Mouse (Mus musculus) layer of hippocampus, adult 2 months (tissue): ENCODE results near the gene Hgd. TPM values are rescaled to one million over a fixed set of nuclear protein-coding genes. Genes with fewer than 3 reads are reported as not detected.

Experiments used
- DNase-seq, 2 experiments: peaks; one replicate each; pipeline ENCODE4 v3.0.0; 2022; ENCODE audit warnings: low spot score in 2 of 2
- H3K27ac ChIP-seq: fragments of 200-600 bp; 2 replicates; pipeline ENCODE4 v1.8.1; 2022
- H3K4me3 ChIP-seq: fragments of 200-600 bp; 2 replicates; pipeline ENCODE4 v1.8.1; 2022; ENCODE audit warnings: mild to moderate bottlenecking
- CTCF ChIP-seq: fragments of 200-600 bp; conservative IDR thresholded peaks from 2 replicates; pipeline ENCODE4 v1.8.1; 2022; ENCODE audit warnings: antibody characterized with exemption, mild to moderate bottlenecking, moderate library complexity
- total RNA-seq, 2 experiments: library from RNA; stranded (reverse); gene quantifications; 2 replicates each; pipeline ENCODE4 v1.2.3; 2021

The Hgd gene
- total RNA-seq, 2 experiments from 2014 or later = not detected

DNA sequence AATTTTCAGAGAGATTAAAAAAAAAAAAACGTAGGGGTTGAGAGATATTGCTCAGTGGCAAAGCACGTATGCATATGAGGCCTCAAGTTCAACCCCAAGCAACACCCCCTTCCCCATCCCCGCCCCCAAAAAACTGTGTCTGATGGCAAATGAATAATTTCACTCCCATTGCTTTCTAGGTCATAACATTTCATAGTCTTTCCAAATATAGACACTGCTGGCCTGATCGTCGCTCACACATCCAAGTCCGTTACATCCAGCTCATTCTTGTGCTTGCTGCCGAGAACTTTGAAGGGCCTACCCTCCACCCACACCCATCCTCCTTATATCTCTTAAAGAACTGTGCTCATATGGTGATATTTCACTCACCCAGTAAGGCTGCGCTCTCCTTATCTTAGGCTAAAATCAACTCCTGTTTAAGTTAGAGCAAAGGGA is 5.2 kb downstream of the Hgd start:
- Histone ChIP-seq H3K4me3 (no peak overlapping the region), H3K27ac (peak overlapping the region; percentile 93)
- TF ChIP-seq CTCF = no peak
- no peak for DNase-seq

DNA sequence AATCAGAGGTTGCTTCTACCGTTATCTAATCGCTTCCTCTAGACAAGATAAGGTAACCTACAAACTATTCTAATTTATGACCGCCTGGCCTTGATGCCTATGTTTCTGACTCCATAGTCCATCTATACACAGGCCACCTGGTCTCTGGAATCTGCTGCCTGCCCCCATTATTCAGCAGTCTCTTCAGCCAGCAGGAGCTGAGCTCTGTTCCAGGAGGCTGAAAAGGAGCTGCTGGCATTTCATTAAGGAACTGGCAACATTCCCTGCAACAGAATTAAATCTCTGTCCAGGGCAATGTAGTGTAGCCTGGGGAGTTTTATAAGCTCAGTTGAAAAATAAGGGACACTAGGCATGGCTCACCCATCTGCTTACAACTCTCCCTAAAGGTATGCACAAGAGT is 11.0 kb downstream of the Hgd start:
- no peak for TF ChIP-seq CTCF
- Histone ChIP-seq H3K27ac (no peak overlapping the region), H3K4me3 (no peak overlapping the region)
- peak in 1 of 2 experiments; percentile 19 for DNase-seq

DNA sequence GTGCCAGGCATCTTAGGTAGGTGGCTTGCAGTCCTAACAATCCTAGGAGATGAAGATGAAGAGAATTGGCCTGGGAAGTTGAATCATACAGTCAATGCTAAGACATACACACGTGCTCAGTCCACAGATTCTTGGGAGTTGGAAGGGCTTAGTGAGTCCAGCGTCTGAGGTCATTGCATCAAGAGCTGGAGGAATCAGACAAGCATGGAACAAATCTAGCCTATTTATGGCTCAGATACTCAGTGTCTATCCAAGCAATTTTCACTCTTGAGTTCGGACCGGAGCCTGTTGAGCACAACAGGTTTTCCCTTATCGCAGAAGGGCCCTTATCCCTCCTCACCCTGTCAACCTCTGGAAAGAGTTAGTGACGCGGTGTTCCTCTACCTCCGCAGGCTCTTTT is 11.6 kb downstream of the Hgd start:
- Histone ChIP-seq H3K27ac (no peak overlapping the region), H3K4me3 (no peak overlapping the region)
- DNase-seq = no peak
- TF ChIP-seq CTCF = no peak

DNA sequence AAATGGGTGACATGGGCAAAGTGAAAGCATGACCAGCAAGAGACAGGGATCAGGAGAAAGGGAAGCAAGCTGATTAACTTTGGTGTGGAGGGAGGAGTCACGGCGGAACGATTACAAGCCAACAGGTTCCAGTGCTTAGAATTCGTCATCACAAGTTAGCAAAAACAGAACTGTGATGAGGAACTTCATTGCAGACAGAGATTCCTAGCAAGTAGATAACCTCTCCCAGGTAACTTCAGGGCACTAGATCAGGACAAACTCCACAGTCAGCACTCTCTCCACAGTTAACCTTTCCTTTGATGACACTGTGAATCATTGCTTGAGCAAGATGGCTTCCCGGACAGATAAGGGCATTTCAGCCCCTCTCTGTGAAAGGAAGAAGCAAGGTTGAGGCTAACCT is 17.5 kb downstream of the Hgd start:
- no peak for DNase-seq
- no peak for TF ChIP-seq CTCF
- H3K27ac ChIP-seq = no peak overlapping the region

DNA sequence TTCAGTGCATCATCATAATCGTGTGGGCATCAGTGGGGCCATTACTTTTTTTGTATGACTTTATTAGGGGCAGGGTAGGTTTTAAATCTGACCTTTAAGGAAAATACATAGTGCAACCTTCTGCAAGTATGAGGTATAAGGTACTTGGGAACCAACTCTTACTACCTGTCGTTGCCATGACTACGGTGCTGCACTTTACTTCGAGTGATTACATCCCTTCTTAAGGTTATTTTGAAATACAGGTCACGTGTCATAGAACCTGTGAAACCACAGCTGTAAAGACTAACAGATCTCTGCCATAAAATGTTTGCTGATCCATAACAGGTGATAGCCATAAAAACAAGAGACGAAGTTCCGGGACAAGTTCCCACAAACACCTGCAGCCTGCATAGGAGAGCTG is 18.5 kb downstream of the Hgd start:
- Histone ChIP-seq H3K27ac (no peak overlapping the region), H3K4me3 (no peak overlapping the region)
- no peak for TF ChIP-seq CTCF

More for the DNA sequence above, 17.5 kb downstream of the Hgd start:
- no peak overlapping the region for H3K4me3 ChIP-seq

DNA sequence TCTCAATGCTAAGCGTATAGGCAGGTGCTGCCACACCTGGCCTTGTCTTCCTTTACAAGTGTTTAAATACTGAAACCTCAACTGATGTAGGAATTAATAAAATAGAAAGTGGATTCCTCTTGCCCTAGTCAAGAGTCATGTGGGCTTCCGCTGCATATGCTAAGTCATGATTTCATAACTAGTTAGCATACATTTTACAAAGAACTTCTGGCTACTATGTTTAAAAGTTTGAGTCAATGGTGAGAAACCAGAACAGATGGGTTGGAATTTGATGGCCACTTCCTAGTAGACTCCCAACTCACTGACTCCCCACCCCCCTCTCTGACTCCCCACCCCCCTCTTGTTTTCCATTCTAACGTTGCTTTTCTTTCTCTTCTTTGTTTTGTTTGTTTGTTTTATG is 19.4 kb downstream of the Hgd start:
- no peak for DNase-seq
- Histone ChIP-seq H3K4me3 (no peak overlapping the region), H3K27ac (no peak overlapping the region)
- TF ChIP-seq CTCF = no peak

More for the DNA sequence above, 18.5 kb downstream of the Hgd start:
- DNase-seq = no peak

DNA sequence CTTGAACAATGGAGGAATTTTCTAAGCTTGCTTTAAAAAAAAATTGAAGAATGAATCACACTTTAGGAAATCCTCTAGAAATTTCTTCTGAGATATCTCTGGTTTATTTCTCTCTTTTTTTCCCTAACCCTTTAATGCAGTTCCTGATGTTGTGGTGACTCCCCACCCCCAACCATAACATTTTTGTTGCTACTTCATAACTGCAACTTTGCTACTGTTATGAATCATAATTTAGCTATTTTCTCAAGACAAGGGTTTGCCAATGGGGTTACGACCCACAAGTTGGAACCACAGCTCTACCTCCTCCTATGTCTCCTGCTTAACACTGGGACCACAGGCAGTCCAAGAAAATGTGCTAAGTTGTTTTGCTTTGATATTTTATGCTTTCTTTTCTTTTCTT is 23.5 kb downstream of the Hgd start:
- H3K4me3 ChIP-seq = no peak overlapping the region
- DNase-seq = no peak
- no peak overlapping the region for H3K27ac ChIP-seq
- TF ChIP-seq CTCF = no peak

DNA sequence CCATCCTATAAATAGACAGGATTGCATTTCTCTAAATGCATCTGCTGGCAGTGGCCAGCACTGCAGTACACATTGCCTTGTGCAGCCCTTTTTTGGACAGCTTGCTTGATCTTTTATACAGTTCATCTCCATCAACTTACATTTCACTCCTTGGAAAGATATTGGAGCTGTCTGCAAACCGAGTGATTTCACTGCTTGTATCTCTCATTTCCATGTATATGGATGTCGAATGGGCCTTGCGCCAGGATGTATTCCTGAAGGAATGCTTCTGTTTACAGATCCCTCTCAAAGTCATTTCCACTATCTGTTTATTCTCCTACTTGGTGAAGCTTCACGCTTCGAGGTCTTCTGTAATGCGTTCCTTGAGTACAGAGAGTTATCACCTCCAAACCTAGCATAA is 24.3 kb downstream of the Hgd start:
- no peak for DNase-seq
- no peak overlapping the region for H3K27ac ChIP-seq

DNA sequence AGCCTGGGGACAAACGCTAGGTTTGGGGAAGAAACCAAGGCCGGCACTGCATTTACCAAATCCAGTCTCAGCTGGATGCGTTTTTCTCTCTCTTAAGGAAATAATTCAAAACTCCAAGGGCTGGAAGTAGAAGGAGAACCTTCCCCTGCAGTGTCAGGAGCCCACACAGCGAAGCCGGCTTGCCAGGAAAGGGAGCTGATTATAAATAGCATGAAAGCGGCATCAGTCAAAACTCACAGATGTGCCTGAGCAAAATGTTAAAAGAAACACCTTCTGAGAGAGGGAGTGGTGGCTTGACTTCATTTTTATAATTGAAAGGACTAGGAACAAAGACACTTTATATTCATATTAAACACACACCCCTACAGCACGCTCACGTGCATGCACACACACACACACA is 30.4 kb downstream of the Hgd start:
- peak in 1 of 2 experiments; percentile 35 for DNase-seq
- no peak overlapping the region for H3K27ac ChIP-seq
- TF ChIP-seq CTCF = no peak
- no peak overlapping the region for H3K4me3 ChIP-seq

More for the DNA sequence above, 24.3 kb downstream of the Hgd start:
- no peak for TF ChIP-seq CTCF
- no peak overlapping the region for H3K4me3 ChIP-seq

DNA sequence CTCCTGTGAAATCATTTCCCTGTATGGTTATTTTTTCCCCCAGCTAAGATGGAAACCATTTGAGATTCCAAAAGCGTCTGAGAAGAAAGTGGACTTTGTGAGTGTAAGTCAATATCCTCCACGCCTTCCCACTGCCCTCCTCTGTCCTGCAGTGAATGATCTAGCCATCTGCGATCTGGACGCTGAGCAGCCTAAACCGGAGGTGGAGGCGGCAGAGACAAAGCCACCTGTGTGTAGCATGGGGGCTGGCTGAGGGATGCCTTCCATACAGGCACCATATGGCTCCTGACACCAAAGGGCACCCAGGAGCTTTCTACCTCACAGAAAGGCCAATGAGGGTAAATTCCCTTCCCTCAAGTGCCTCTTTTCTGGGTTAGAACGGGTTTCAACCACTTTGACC is 31.1 kb downstream of the Hgd start:
- no peak overlapping the region for H3K27ac ChIP-seq
- DNase-seq = no peak

DNA sequence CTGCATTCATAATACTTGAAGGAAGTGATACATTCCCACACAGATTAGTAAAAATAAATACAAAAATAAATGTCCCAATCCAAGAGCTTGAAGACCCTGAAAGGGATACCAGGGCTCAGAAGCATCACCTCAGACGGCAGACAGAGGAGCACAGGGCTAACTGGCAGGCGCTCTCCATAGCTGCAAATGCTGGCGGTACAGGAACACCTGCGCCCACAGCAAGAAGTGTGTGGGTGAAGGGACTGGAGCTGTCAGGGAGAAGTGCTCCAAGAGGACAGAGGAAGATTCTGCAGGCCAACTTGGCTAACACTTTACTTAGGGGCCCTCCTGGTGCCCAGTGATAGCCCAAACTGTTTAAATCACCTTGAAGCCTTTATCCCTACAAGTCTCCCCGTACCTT is 32.1 kb downstream of the Hgd start:
- no peak for DNase-seq
- no peak for TF ChIP-seq CTCF
- H3K4me3 ChIP-seq = no peak overlapping the region
- H3K27ac ChIP-seq = no peak overlapping the region

More for the DNA sequence above, 31.1 kb downstream of the Hgd start:
- no peak overlapping the region for H3K4me3 ChIP-seq
- no peak for TF ChIP-seq CTCF

DNA sequence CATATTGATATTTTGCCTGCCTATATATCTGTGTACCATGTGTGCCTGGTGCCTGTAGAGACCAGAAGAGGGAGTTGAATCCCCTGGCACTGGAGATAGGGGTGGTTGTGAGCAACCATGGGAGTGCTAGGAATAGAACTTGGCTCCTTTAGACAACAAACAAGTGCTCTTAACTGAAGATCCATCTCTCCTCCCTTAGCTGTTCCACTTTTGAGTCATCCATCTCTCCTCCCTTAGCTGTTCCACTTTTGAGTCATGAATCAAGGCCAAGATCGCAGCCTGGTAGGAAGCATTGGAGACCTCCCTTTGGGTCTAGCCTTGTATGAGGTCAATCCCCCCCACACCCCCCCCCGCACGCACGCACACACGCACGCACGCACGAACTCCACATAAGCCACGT is 34.6 kb downstream of the Hgd start:
- DNase-seq = no peak
- TF ChIP-seq CTCF = no peak
- no peak overlapping the region for H3K27ac ChIP-seq
- no peak overlapping the region for H3K4me3 ChIP-seq

DNA sequence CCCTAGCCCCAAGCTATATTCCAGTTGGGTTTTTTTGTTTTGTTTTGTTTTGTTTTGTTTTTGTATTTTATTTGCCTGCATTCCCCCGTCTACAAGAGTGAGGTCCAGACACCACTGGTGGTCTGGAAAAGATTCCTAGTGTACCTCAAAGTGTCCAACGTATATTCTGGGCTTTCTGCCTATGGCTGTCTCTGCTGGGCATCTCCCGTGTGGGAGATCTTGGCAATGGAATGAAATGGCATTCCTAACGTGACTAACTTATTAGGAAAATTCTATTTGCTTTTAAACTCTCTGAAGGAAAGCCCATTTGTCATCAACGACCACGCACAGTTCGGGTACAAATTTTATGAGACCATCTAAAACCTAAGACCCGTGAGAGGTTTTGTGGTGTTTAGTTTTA is 35.5 kb downstream of the Hgd start:
- TF ChIP-seq CTCF = no peak
- peak overlapping the region; percentile 93; the same call in 1 of the 2 replicates for H3K27ac ChIP-seq
- no peak for DNase-seq
- no peak overlapping the region for H3K4me3 ChIP-seq

DNA sequence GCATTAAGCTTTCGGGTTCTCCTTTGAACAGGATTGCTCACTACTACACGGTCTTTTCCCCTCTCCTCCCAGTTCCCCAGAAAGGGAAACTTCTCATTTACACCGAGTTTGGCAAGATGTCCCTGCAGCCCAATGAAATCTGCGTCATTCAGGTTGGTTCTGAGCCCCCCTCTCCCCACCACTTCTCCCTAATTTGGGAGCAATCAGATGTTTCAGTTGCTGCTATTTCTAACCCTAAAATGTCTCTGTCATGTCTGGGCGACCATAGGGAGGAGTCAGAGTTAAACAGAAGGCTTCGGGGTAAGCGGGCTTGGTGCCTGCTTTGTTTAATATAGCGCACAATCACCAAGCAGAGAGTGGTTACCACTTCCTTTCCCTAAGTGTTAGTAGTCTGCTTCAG is 36.2 kb downstream of the Hgd start:
- no peak for DNase-seq
- H3K27ac ChIP-seq = peak overlapping the region; percentile 93

DNA sequence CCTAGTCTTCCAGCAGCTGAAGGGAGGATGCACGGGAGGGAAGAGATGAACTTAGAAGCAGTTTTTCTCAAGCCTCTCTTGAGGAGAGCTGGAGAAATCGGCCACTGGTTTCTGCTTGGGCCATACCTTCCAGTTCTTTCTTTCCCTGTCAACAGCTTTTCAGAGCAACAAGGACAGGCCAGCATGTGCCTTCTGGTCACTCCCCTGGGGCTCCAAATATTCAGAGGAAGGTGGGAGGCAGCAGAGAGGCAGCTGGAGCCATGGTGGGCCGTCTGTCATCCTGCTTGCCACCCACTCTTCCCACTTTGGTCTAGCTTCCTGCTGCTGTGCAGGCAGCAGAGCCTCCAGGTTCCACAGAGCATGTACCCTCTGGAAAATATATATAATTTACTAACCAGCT is 37.7 kb downstream of the Hgd start:
- peak overlapping the region; percentile 93 for H3K27ac ChIP-seq

More for the DNA sequence above, 36.2 kb downstream of the Hgd start:
- no peak for TF ChIP-seq CTCF
- no peak overlapping the region for H3K4me3 ChIP-seq

More for the DNA sequence above, 37.7 kb downstream of the Hgd start:
- H3K4me3 ChIP-seq = no peak overlapping the region
- peak; percentile 65 to 71 for DNase-seq
- no peak for TF ChIP-seq CTCF
